16 mouse cellular contexts compared by ENCODE assay signal in genomic region chr16:38014951-38015350, GRCm38 (mm10).
A peak's percentile ranks its signal among the peaks of the same experiment; 100 is the strongest.
DNase-seq lines count a peak whose midpoint lies in the region; ATAC-seq lines count a peak whose summit lies in the region.
"Had no signal": no experiment of that assay in that cellular context is flagged by ENCODE, and none has a peak within 500 bp of the region (broad histone marks: within the 10 kb centered on the region; RNA-seq: fewer than 3 reads in every experiment).

No protein-coding gene starts in this region.

- ATAC-seq in inflammation-experienced regulatory T-cells, adult 6 months = no peak
- ATAC-seq: forebrain, postnatal 0 days; Patski had no signal

- DNase-seq in cerebellum, adult 11-12 months = peak; percentile 21
- no peak for DNase-seq in cerebellum, adult 8-10 months
- peak; percentile 61 for DNase-seq in heart, adult 11 months
- DNase-seq in heart, adult 18-20 months = no peak
- DNase-seq in kidney, adult 9 months = peak; percentile 61
- DNase-seq in kidney, postnatal 25 days = no peak
- peak; percentile 51 for DNase-seq in fat pad, adult 2 months (ENCODE audit: extremely low read depth, low read depth, low spot score)
- DNase-seq: B cell, adult 2 months; forebrain, postnatal 0 days; gastrocnemius, postnatal 14 days; heart, postnatal 36 days; liver, embryonic 13.5 days; lung, adult 2 months; lung, postnatal 14 days had no signal

Comparison
In these comparisons a context has a peak if more than half of its experiments do, and no peak if none do; other contexts are left out.
1. DNase-seq: peak in cerebellum, adult 11-12 months (single experiment), heart, adult 11 months (single experiment), kidney, adult 9 months (single experiment) and fat pad, adult 2 months (single experiment); none in cerebellum, adult 8-10 months (single experiment), heart, adult 18-20 months (0 of 2) and kidney, postnatal 25 days (0 of 2).